Mouse (Mus musculus): ENCODE results near the gene Cenph.
A peak's percentile ranks its signal among the peaks of the same experiment; 100 is the strongest.
"Not testable (repeated sequence)": the region's sequence is repeated elsewhere in the genome, so short reads cannot be mapped to it uniquely, and the experiment has no call there.

Gene Cenph

GRCm38 (mm10) chr13:100746090-100746489, 29.6 kb downstream of the Cenph start:
- DNase-seq (ENCODE audit: low read depth, low spot score): no peak

GRCm38 (mm10) chr13:100744036-100744744, 31.5 kb downstream of the Cenph start, which contains the start of gene Mrps36:
Gene Mrps36, minus strand, starts transcription at chr13:100744659.
- DNase-seq (ENCODE audit: low read depth, low spot score): peak; percentile 96

- DNase-seq (ENCODE audit: low read depth, low spot score): no peak
These were observed 32.2 kb downstream of the Cenph start for GRCm38 (mm10) chr13:100743346-100744035.

DNA sequence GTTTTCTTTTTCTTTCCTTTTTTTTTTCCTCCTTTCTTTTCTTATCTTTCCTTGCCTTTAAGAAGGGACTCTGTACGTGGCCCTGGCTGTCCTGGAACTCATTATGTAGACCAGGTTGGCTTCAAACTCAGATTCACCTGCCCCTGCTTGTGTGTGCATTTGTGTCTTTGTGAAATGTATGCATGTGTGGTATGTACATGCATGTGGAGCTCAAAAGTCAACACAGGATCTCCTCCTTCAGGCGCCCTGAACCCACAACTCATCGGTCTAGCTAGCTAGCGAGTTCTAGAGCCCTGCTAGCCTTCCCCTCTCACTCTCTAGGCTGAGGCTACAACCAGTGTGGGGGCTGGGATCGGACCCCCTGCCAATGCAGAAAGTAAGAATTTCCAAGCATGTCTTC, 32.9 kb downstream of the Cenph start:
- no peak for DNase-seq (ENCODE audit: low read depth, low spot score)

DNA sequence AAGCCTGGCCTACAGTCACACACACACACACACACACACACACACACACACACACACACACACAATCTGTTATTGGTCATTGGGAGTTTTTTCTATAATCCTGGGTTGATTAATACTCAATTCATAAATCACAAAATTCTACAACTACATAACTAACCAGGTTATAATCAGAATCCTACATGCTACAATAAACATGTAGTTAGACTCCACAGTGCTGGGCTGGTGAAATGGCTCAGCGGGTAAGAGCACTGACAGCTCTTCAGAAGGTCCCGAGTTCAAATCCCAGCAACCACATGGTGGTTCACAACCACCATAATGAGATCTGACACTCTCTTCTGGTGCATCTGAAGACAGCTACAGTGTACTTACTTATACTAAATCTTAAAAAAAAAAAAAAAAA, 42.9 kb downstream of the Cenph start:
- no peak for DNase-seq (ENCODE audit: low read depth, low spot score)

DNA sequence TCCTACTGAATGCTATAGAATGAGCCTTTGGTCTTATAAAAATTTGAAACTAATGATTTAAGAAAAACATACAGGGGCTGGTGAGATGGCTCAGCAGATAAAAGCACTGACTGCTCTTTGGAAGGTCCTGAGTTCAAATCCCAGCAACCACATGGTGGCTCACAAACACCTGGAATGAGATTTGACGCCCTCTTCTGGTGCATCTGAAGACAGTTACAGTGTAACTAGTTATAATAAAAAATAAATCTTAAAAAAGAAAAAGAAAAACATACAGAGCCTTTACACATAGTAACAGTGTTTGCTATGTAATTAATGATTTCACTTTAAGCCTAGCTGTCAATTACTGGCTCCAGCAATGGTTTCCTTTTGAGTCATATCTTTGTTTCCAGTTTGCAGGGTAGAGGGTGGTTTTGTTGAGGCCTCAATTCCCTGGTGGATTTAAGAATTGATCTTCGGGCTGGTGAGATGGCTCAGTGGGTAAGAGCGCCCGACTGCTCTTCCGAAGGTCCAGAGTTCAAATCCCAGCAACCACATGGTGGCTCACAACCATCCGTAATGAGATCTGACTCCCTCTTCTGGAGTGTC, 44.1 kb downstream of the Cenph start:
- not testable (repeated sequence) for DNase-seq (ENCODE audit: low read depth, low spot score)

DNA sequence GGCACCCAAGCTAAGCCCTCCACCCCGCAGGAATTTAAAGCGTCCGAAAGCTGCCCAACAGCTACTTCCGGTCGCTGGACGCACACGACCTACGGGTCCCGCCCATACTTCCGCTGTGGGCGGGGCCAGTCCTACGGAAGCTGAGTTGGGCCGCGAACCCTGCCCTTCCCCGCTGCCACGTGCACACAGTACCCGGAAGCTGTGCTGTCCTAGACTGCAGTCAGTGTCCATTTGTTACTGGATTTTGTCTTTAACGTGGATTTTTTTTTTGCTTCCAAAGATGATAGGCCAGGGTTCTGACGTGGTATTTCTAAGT, 44.9 kb downstream of the Cenph start, which contains the start of gene Cdk7:
Gene Cdk7, minus strand, starts transcription at position 79 of the 316 bp plus-strand sequence.
- DNase-seq (ENCODE audit: low read depth, low spot score): peak; percentile 97

- DNase-seq (ENCODE audit: low read depth, low spot score): no peak
These were observed 45.4 kb downstream of the Cenph start for GRCm38 (mm10) chr13:100730153-100730860.

DNA sequence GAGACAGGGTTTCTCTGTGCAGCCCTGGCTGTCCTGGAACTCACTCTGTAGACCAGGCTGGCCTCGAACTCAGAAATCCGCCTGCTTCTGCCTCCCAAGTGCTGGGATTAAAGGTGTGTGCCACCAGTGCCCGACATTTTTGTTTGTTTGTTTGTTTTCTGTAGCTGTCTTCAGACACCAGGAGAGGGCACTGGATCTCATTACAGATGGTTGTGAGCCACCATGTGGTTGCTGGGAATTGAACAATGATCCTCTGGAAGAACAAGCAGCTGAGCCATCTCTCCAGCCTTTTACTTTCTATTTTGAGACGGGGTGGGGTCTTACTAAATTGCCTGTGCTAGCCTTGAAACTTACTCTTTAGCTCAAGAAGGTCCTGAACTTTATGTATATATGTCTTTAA, 47.2 kb downstream of the Cenph start:
- DNase-seq (ENCODE audit: low read depth, low spot score): not testable (repeated sequence)

DNA sequence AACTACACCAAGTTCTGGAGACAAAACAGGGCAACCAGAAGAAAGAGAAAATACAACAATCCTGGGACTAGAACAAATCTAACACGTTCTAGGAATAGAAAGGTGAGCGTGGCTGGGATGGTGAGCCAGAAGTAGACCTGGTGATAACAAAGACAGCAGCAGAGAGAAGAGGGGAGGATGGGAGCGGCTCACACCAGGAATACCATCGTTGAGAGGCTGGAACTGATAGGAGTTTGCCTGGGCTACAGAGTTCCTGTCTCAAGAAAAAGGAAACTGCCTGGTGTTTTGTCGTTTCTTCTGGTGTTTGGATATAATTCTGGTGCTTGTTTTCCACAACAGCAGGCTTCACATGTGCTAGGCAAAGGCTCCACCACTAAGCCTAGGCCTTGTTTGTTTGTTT, 47.6 kb downstream of the Cenph start:
- no peak for DNase-seq (ENCODE audit: low read depth, low spot score)

DNA sequence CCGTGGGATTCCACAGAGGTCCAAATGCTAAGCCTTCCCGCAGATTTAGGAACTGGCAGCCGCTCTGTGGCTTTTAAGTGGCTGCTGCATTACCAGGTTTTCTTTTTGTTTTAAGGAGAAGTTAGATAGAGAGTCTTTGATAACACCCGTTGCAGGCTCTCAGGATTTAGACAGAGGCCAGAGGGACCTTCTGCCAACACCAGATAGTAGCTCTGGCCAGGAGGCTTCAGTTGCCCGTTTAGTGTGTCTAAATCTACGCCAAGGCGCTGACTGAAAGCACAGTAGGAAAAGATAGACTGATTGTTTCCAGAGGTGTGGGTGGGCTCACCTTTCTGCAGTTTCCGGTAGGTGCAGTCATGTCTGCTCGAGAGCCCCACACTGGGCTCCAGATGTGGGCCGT, 50.5 kb downstream of the Cenph start:
- DNase-seq (ENCODE audit: low read depth, low spot score): no peak

DNA sequence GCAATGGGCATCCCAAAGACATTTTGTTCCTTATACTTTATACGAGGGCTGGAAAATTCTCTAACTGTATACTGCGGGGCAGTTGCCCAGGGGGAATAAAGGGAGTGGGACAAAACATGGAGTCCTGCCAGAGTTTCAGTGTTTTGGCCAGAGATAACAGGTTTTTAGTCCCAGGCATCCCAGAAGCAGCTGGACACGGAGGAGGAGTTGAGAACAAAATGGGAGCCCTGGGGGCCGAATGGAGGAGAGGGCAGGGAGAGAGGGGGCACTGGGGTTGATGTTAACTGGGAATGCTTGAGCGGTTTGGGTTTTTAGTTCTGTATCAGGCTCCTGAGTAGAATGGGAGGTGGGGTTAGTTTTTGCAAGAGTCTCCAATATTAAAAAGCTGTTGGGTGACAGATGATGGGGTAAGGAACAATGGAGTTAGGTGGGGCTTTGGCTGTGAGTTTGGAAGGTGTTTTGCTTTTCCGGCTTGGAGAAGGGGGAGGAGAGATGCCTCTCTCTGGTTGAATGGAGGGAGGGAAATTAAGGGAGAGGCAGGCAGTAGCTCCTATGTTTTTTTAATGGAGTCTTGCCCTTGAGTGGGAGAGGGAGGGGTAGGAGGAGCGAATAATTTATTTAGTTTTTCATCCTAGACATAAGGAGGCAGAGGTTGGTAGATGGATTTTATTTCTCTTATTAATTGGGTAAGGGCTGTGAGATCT, 51.5 kb downstream of the Cenph start:
- DNase-seq (ENCODE audit: low read depth, low spot score): no peak

GRCm38 (mm10) chr13:100721656-100722055, 54.0 kb downstream of the Cenph start:
- DNase-seq (ENCODE audit: low read depth, low spot score): no peak

DNA sequence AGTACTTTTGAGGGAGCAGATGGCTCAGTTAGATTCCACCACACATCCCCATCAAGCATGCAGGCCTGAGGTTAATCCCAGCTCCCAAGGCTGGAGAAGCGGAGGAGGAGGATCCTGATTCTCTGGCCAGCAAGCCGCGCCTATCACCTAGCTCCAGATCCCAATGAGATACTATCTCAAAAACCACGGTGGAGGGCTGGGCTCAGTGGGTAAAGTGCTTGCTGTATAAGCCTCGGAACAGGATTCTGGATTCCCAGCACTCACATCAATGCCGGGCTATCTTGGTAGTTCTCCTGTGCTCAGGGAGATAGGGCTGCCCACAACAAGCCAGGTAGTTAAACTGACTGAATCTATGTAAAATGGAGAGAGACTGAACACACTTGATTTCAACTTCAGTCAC, 60.2 kb downstream of the Cenph start:
- DNase-seq (ENCODE audit: low read depth, low spot score): no peak

Measured in A20 (cell line).